Mouse (Mus musculus): Measurements from ENCODE around the gene Stra8.

DNA sequence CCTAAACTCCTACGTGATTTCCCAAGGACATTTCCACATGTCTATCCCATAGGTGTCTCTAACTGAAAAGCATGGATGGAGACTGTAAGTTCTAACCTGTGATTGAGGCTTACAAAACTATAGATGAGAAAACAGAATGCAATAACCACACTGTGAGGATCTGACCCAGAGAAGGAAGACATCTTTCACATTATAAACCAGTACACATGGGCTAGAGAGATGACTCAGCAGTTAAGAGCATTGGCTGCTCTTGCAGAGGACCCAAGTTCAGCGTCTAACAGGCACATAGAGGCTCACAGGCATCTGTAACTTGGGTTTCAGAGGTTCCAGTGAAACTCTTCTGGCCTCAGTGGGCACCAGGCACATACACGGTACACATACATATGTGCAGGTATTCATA is 5.5 kb upstream of the Stra8 start:
- TF ChIP-seq MYOD1 (IDR thresholded peaks at IDR 0.05; ENCODE audit: control insufficient read depth in 1 of 3, insufficient read length in 2 of 3, low read depth in 2 of 3) (no peak), POLR2A (IDR thresholded peaks at IDR 0.05; ENCODE audit: insufficient read length, low read depth) (no peak), USF1 (IDR thresholded peaks at IDR 0.05; ENCODE audit: low read depth) (no peak), MYOG (IDR thresholded peaks at IDR 0.05; ENCODE audit: control insufficient read depth in 1 of 3, insufficient read depth in 1 of 3, insufficient read length in 2 of 3, low read depth in 2 of 3) (no peak), TCF12 (IDR thresholded peaks at IDR 0.05; ENCODE audit: insufficient read depth, poor library complexity, severe bottlenecking) (no peak)

Data from myocyte (in vitro differentiated cells).